Mouse (Mus musculus): ENCODE measurements around the gene Slc31a2.

DNA sequence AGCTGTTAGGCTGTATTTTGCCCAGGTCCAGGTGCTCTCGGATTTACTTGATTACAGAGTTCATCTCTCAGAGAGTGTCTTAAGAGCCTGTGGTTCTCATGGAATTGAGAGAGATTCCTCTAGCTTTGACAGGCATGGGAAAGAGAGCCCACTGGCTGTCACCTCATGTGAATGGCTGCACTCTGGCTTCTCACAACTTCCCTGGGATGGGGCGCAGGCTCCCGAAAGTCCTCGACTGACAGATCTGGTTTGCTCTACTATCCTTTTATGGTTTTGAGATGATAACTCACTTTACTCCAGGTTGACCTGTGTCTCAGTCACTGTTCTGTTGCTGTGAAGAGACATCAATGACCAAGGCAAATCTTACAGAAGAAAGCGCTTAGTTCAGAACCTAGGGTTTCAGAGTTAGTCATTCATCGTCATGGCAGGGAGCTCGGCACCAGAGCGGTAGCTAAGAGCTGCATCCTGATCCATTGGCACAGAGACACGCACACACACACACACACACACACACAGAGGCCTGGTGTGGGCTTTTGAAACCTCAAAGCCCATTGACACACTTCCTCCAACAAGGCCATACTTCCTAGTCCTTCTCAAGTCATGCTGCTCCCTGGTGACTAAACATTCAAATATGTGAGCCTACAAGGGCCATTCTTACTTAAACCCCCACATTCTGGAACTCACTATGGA is 28.6 kb downstream of the Slc31a2 start:
- TF ChIP-seq E2F4 (IDR thresholded peaks at IDR 0.05; ENCODE audit: insufficient read depth), result no peak
- TF ChIP-seq USF1 (IDR thresholded peaks at IDR 0.05; ENCODE audit: low read depth), result no peak
- TF ChIP-seq TCF12 (IDR thresholded peaks at IDR 0.05; ENCODE audit: insufficient read depth, poor library complexity, severe bottlenecking), result no peak
- no peak for TF ChIP-seq TCF3 (IDR thresholded peaks at IDR 0.05; ENCODE audit: insufficient read length, low read depth)
- TF ChIP-seq MAX (IDR thresholded peaks at IDR 0.05; ENCODE audit: low read depth), result no peak
- no peak for TF ChIP-seq POLR2AphosphoS2 (IDR thresholded peaks at IDR 0.05; ENCODE audit: insufficient read length, low read depth)
- TF ChIP-seq POLR2A (IDR thresholded peaks at IDR 0.05; ENCODE audit: insufficient read length, low read depth), result no peak
- no peak for TF ChIP-seq MYOD1 (IDR thresholded peaks at IDR 0.05; ENCODE audit: control insufficient read depth in 1 of 3, insufficient read length in 2 of 3, low read depth in 2 of 3)
- TF ChIP-seq SRF (IDR thresholded peaks at IDR 0.05; ENCODE audit: control insufficient read depth, insufficient read length, low read depth), result no peak
- TF ChIP-seq MYOG (IDR thresholded peaks at IDR 0.05; ENCODE audit: control insufficient read depth in 1 of 3, insufficient read depth in 1 of 3, insufficient read length in 2 of 3, low read depth in 2 of 3), result no peak
- no peak for TF ChIP-seq CEBPB (IDR thresholded peaks at IDR 0.05; ENCODE audit: insufficient read depth, poor library complexity, severe bottlenecking)
